Mouse (Mus musculus) stomach, embryonic 15.5 days (tissue): Measurements from ENCODE around the gene Fbxo45. TPM values are rescaled to one million over a fixed set of nuclear protein-coding genes. Genes with fewer than 3 reads are reported as not detected.
"Not testable (repeated sequence)": the region's sequence is repeated elsewhere in the genome, so short reads cannot be mapped to it uniquely, and the experiment has no call there.

Source experiments
- ATAC-seq: fragments of 200-750 bp; cut with Nextera tagmentation; 2 replicates; pipeline ENCODE4 v1.8.0; 2017; ENCODE audit warnings: low read depth, moderate number of reproducible peaks, moderate TSS enrichment; ENCODE audit not compliant: insufficient read depth, low FRiP score
- H3K27ac ChIP-seq: fragments of 300-500 bp; sonication (generic); 2 replicates; pipeline ENCODE4 v1.5.1; 2015; ENCODE audit warnings: mild to moderate bottlenecking, inconsistent platforms
- H3K27me3 ChIP-seq: fragments of 300-500 bp; sonication (generic); replicated peaks from 2 replicates; pipeline ENCODE4 v1.6.1; 2015; ENCODE audit warnings: inconsistent platforms
- H3K36me3 ChIP-seq: fragments of 300-500 bp; sonication (generic); 2 replicates; pipeline ENCODE4 v1.6.1; 2015; ENCODE audit warnings: inconsistent platforms
- H3K4me1 ChIP-seq: fragments of 300-500 bp; sonication (generic); 2 replicates; pipeline ENCODE4 v1.6.1; 2015; ENCODE audit warnings: inconsistent platforms
- H3K4me2 ChIP-seq: fragments of 300-500 bp; sonication (generic); 2 replicates; pipeline ENCODE4 v1.6.1; 2015; ENCODE audit warnings: mild to moderate bottlenecking, inconsistent platforms
- H3K4me3 ChIP-seq: fragments of 300-500 bp; sonication (generic); replicated peaks from 2 replicates; pipeline ENCODE4 v1.5.1; 2015; ENCODE audit warnings: inconsistent platforms
- H3K9ac ChIP-seq: fragments of 300-500 bp; sonication (generic); 2 replicates; pipeline ENCODE4 v1.6.1; 2015; ENCODE audit warnings: inconsistent platforms
- H3K9me3 ChIP-seq: fragments of 300-500 bp; sonication (generic); 2 replicates; pipeline ENCODE4 v1.6.1; 2016; ENCODE audit warnings: inconsistent platforms
- WGBS: fragments of 180-500 bp; shearing (Covaris S2); methylation state at CpG from one replicate; pipeline ENCODE4 v1.1.7; 2015; 5-methylcytosine and 5-hydroxymethylcytosine counted together
- polyA plus RNA-seq: library from polyadenylated mRNA; unstranded; fragments of >200 nt; fragmentation: Nextera tagmentation; extraction: Ambion mirVana; gene quantifications from 2 replicates; pipeline ENCODE4 v1.2.1, GENCODE M21; 2015

The Fbxo45 gene
- polyA plus RNA-seq = 12.2 and 14.1 TPM in 2 replicates

GRCm38 (mm10) chr16:32246952-32247370 is at the start of gene Fbxo45, which contains the start of gene Wdr53:
Gene Fbxo45 (minus strand): TSS chr16:32247158.
Gene Wdr53 (plus strand): TSS chr16:32247227.
- Histone ChIP-seq H3K4me2 (peak within 1 kb of the TSS; percentile 71), H3K27me3 (no peaks in the 10 kb centered on the region), H3K36me3 (no peaks in the 10 kb centered on the region), H3K4me1 (peaks cover 9% of the 10 kb centered on the region), H3K9me3 (no peaks in the 10 kb centered on the region), H3K9ac (peak within 1 kb of the TSS; percentile 96), H3K27ac (peak within 1 kb of the TSS; percentile 97), H3K4me3 (peak within 1 kb of the TSS; percentile 91)
- 0% methylated on average over 48 of the region's 48 CpGs for WGBS
- ATAC-seq = peak; percentile 99

DNA sequence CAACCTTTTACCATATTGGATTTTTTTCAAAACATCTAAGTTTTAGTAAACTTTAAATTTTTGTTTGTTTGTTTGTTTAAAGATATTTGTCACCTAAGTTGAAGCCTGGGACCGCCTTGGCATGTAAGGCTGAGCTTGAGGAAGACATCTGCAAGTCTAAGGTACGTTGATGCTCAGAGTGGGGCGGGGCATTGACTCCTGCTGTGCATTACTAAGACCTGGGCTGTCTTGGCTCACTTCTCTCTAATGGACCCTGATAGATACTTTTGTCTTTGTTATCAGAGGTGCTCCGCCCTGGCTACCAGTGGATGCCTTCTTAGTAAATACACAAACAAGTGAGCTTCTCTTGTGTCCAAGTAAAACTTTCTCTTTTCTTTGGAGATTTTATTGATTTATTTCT is 44.9 kb upstream of the Fbxo45 start:
- Histone ChIP-seq H3K36me3 (peaks cover 26% of the 10 kb centered on the region), H3K9me3 (no peaks in the 10 kb centered on the region), H3K4me2 (no peak overlapping the region), H3K27me3 (no peaks in the 10 kb centered on the region), H3K4me1 (no peaks in the 10 kb centered on the region), H3K27ac (no peak overlapping the region), H3K9ac (no peak overlapping the region), H3K4me3 (no peak overlapping the region)
- 95% methylated on average over 4 of the region's 4 CpGs for WGBS
- ATAC-seq = no peak

DNA sequence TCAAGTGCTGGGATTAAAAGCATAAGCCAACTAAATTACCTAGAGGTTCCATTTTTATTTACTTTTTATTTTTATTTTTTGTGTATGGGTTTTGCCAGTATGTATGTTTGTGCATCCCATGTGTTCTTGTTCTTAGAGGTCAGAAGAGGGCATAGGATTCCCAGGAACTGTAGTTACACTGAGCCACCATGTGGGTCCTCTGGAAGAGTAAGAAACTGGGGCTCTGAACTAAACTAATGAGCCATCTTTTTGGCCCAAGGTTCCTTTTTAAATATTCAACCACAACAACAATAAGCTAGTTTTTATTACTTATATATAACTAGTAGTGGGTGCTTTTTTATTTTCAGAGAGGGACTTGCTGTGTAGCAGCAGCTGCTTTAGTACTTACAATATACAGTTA is 35.6 kb upstream of the Fbxo45 start:
- Histone ChIP-seq H3K4me2 (no peak overlapping the region), H3K9ac (no peak overlapping the region), H3K36me3 (peaks cover 21% of the 10 kb centered on the region), H3K27ac (no peak overlapping the region), H3K9me3 (no peaks in the 10 kb centered on the region), H3K4me1 (peaks cover 5% of the 10 kb centered on the region; the same call in 1 of the 2 replicates), H3K27me3 (no peaks in the 10 kb centered on the region), H3K4me3 (no peak overlapping the region)
- no peak for ATAC-seq

DNA sequence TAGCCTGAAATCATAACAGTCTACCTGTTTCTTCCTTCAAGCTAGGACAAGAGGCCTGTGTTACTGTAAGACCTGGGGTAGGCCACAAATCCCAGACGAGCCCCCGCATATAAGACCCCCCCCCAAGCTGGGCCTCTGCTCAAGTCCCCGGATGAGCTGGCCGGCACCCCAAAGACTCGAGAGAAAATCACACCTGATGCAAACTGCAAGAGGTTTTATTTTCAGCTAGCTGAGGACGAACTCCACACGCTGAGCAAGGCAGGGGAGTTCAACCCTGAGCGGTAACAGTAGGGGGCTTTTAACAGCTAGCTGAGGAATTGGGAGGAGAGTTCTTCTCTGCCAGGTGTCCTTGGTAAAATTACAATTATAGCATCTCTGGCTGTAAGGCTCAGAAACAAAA is 33.3 kb upstream of the Fbxo45 start:
- H3K4me1 ChIP-seq = peaks cover 5% of the 10 kb centered on the region; the same call in 1 of the 2 replicates
- no peak overlapping the region for H3K9ac ChIP-seq
- H3K27me3 ChIP-seq = no peaks in the 10 kb centered on the region
- H3K36me3 ChIP-seq = peaks cover 19% of the 10 kb centered on the region
- ATAC-seq = no peak
- H3K4me3 ChIP-seq = no peak overlapping the region
- no peak overlapping the region for H3K4me2 ChIP-seq
- no peaks in the 10 kb centered on the region for H3K9me3 ChIP-seq
- 93% methylated on average over 8 of the region's 8 CpGs for WGBS
- no peak overlapping the region for H3K27ac ChIP-seq

- 42% methylated on average over 7 of the region's 7 CpGs for WGBS
- Histone ChIP-seq H3K9ac (peak overlapping the region; percentile 81), H3K9me3 (no peaks in the 10 kb centered on the region), H3K36me3 (peaks cover 15% of the 10 kb centered on the region), H3K27me3 (no peaks in the 10 kb centered on the region), H3K27ac (peak overlapping the region; percentile 99), H3K4me3 (peak overlapping the region; percentile 90), H3K4me2 (peak overlapping the region; percentile 67), H3K4me1 (peaks cover 5% of the 10 kb centered on the region; the same call in 1 of the 2 replicates)
- ATAC-seq = no peak
These were observed 31.4 kb upstream of the Fbxo45 start for GRCm38 (mm10) chr16:32278396-32278795.

GRCm38 (mm10) chr16:32277308-32278256 is 30.6 kb upstream of the Fbxo45 start, which contains the start of gene Rnf168:
Gene Rnf168 (plus strand): TSS chr16:32277459.
- Histone ChIP-seq H3K27ac (peak within 1 kb of the TSS; percentile 99), H3K27me3 (no peaks in the 10 kb centered on the region), H3K9ac (peak within 1 kb of the TSS; percentile 81), H3K4me3 (peak within 1 kb of the TSS; percentile 90), H3K4me1 (peaks cover 5% of the 10 kb centered on the region; the same call in 1 of the 2 replicates), H3K4me2 (peak within 1 kb of the TSS; percentile 67), H3K9me3 (no peaks in the 10 kb centered on the region), H3K36me3 (peaks cover 15% of the 10 kb centered on the region)
- WGBS = under 1% methylated on average over 75 of the region's 75 CpGs
- ATAC-seq = peak; percentile 92

- ATAC-seq = no peak
- Histone ChIP-seq H3K4me2 (no peak overlapping the region), H3K36me3 (peaks cover 11% of the 10 kb centered on the region; the same call in 1 of the 2 replicates), H3K27me3 (no peaks in the 10 kb centered on the region), H3K4me1 (peaks cover 5% of the 10 kb centered on the region; the same call in 1 of the 2 replicates), H3K4me3 (no peak overlapping the region), H3K9ac (no peak overlapping the region), H3K9me3 (no peaks in the 10 kb centered on the region), H3K27ac (no peak overlapping the region)
- 72% methylated on average over 1 of the region's 1 CpGs for WGBS
These were observed 28.9 kb upstream of the Fbxo45 start for GRCm38 (mm10) chr16:32275830-32276229.

- WGBS = 85% methylated on average over 6 of the region's 6 CpGs
These were observed 28.1 kb upstream of the Fbxo45 start for GRCm38 (mm10) chr16:32275041-32275440.

DNA sequence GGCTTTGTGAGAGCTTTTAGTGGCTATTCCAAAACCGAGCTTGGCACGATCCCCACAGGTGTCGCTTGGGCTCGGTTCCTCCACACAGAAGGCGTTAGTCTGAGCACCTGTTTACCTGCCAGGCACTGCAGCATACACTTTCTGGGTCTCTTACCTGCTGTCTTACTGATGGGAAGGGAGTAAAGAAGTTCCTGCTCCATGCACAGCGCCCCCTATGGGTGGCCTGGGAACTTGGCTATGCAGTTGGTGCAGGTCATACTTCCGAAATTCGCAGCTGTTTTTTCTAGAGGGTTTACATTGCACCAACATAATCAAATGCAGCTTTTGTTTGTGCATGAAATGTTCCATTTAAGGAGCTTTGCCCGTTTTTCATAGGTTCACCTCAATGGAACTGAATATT is 26.4 kb upstream of the Fbxo45 start:
- H3K4me2 ChIP-seq = no peak overlapping the region
- H3K9me3 ChIP-seq = no peaks in the 10 kb centered on the region
- H3K4me1 ChIP-seq = no peaks in the 10 kb centered on the region; the same call in 1 of the 2 replicates
- no peak overlapping the region for H3K4me3 ChIP-seq
- H3K27me3 ChIP-seq = no peaks in the 10 kb centered on the region
- no peak for ATAC-seq
- 58% methylated on average over 9 of the region's 9 CpGs for WGBS
- H3K9ac ChIP-seq = no peak overlapping the region
- H3K27ac ChIP-seq = no peak overlapping the region
- H3K36me3 ChIP-seq = no peaks in the 10 kb centered on the region

More at GRCm38 (mm10) chr16:32275041-32275440, 28.1 kb upstream of the Fbxo45 start:
- Histone ChIP-seq H3K27ac (no peak overlapping the region), H3K27me3 (no peaks in the 10 kb centered on the region), H3K4me1 (peaks cover 5% of the 10 kb centered on the region; the same call in 1 of the 2 replicates), H3K36me3 (peaks cover 4% of the 10 kb centered on the region; the same call in 1 of the 2 replicates), H3K4me2 (no peak overlapping the region), H3K4me3 (no peak overlapping the region), H3K9me3 (no peaks in the 10 kb centered on the region), H3K9ac (no peak overlapping the region)
- ATAC-seq = no peak

- no peaks in the 10 kb centered on the region for H3K4me1 ChIP-seq
- H3K4me2 ChIP-seq = no peak within 1 kb of the TSS
- no peaks in the 10 kb centered on the region for H3K36me3 ChIP-seq
- 82% methylated on average over 11 of the region's 11 CpGs for WGBS
- H3K9ac ChIP-seq = no peak within 1 kb of the TSS
- H3K4me3 ChIP-seq = no peak within 1 kb of the TSS
- no peak for ATAC-seq
- no peaks in the 10 kb centered on the region for H3K9me3 ChIP-seq
- H3K27ac ChIP-seq = no peak within 1 kb of the TSS
- no peaks in the 10 kb centered on the region for H3K27me3 ChIP-seq
These were observed 24.3 kb upstream of the Fbxo45 start, which contains the start of gene Smco1 for GRCm38 (mm10) chr16:32271291-32271690. Gene Smco1 (plus strand): TSS chr16:32271468.

GRCm38 (mm10) chr16:32264225-32264624 is 17.3 kb upstream of the Fbxo45 start:
- not testable (repeated sequence) for H3K9ac ChIP-seq, H3K27ac ChIP-seq, H3K4me2 ChIP-seq, H3K4me1 ChIP-seq, H3K27me3 ChIP-seq, ATAC-seq, H3K4me3 ChIP-seq, H3K9me3 ChIP-seq, H3K36me3 ChIP-seq
- WGBS = 81% methylated on average over 2 of the region's 2 CpGs

DNA sequence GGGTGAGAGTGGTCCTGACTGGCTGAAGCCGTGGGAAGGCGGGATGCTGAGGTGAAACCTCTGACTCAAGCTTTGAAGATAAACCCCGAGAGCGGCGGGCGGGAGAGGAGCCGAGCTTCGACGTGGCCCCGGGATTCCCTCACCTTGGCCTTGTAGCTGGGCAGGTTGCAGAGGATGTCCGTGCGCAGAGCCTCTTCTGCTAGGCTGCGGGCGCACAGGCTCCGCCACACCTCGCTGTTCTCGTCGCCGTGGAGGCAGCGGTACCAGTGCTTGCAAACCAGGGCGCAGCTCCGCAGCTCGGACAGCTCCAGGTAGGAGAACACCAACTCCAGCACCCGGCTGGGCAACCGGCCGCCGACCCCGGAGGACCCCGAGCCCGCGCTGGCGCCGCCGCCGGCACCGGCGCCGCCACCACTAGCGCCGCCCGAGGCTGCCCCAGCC is 587 bp downstream of the Fbxo45 start:
- WGBS = under 1% methylated on average over 36 of the region's 41 CpGs
- peak; percentile 27 for ATAC-seq
- no peaks in the 10 kb centered on the region for H3K27me3 ChIP-seq
- peak overlapping the region; percentile 71 for H3K4me2 ChIP-seq
- peak overlapping the region; percentile 97 for H3K27ac ChIP-seq
- no peaks in the 10 kb centered on the region for H3K36me3 ChIP-seq
- H3K9me3 ChIP-seq = no peaks in the 10 kb centered on the region
- peak overlapping the region; percentile 96 for H3K9ac ChIP-seq
- peaks cover 9% of the 10 kb centered on the region for H3K4me1 ChIP-seq
- H3K4me3 ChIP-seq = peak overlapping the region; percentile 91
